Mouse (Mus musculus): ENCODE measurements around the gene Gm45785. TPM values are rescaled to one million over a fixed set of nuclear protein-coding genes. Genes with fewer than 3 reads are reported as not detected.

Gene Gm45785
- polyA plus RNA-seq, 1 experiment: not detected

- WGBS: under 1% methylated on average over 12 of the region's 12 CpGs
- TF ChIP-seq CTCF (IDR thresholded peaks at IDR 0.05; ENCODE audit: insufficient read depth, low read length) (no peak), POLR2A (IDR thresholded peaks at IDR 0.05; ENCODE audit: borderline replicate concordance, extremely low read depth, low read depth, low read length) (no peak)
- DNase-seq: no peak
- Histone ChIP-seq H3K4me3 (replicated peaks; ENCODE audit: extremely low read depth, low read depth, low read length) (peak overlapping the region; percentile 78), H3K4me1 (ENCODE audit: control insufficient read depth, insufficient read depth, low read length) (peaks cover 3% of the 10 kb centered on the region)
These were observed 26.3 kb upstream of the Gm45785 start for GRCm38 (mm10) chr7:140882469-140882803.

DNA sequence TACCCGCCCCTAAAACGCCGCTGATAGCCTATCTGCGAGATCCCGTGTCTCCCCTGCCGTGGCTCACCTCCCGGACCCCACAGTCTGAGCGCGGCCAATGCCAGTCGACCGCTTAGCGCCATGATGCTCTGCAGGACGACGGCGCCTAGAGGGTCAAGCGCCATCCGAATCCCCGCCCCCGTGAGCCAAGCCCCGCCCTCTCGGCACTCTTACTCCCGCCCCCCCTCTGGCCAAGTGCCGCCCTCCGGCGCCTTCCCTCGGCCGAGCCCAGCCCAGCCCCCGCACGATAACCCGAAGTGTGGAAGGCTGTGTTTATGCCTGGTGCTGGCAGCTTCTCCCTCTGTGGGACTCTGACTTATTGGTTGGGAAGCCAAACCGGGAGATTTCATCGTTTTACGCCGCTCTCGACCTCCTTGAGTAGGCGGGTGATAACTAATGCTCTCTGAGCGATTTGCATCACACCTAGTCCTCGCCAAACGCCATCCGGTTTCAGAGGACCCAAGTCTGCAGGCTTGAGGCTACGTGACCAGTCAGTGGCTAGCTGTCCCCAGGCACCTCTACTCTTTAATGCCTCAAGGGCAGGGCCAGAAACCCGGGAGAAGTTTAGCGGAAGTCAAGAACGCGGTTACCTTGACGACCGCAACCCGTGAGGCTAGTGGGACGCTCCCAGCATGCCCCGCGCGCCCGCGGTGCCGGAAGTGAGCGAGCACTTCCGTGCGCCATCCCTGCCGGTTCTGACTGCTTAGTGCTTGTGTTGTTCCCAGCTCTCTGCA, 25.8 kb upstream of the Gm45785 start, which contains the start of the genes Psmd13 and Sirt3:
Gene Psmd13 (plus strand): TSS at position 273 of the 773 bp plus-strand sequence.
Gene Sirt3 (minus strand): TSS at position 614 of the 773 bp plus-strand sequence.
- peak within 1 kb of the TSS; percentile 91 for H3K4me3 ChIP-seq (replicated peaks; ENCODE audit: extremely low read depth, low read depth, low read length)
- TF ChIP-seq POLR2A (IDR thresholded peaks at IDR 0.05; ENCODE audit: borderline replicate concordance, extremely low read depth, low read depth, low read length): peak; percentile 74; the same call in 1 of the 2 replicates
- TF ChIP-seq CTCF (IDR thresholded peaks at IDR 0.05; ENCODE audit: insufficient read depth, low read length): no peak
- peaks cover 3% of the 10 kb centered on the region for H3K4me1 ChIP-seq (ENCODE audit: control insufficient read depth, insufficient read depth, low read length)
- peak; percentile 92 for DNase-seq
- under 1% methylated on average over 59 of the region's 59 CpGs for WGBS

GRCm38 (mm10) chr7:140880865-140881515, 24.9 kb upstream of the Gm45785 start:
- 11% methylated on average over 8 of the region's 8 CpGs for WGBS
- no peak for DNase-seq
- TF ChIP-seq CTCF (IDR thresholded peaks at IDR 0.05; ENCODE audit: insufficient read depth, low read length) (no peak), POLR2A (IDR thresholded peaks at IDR 0.05; ENCODE audit: borderline replicate concordance, extremely low read depth, low read depth, low read length) (no peak)

GRCm38 (mm10) chr7:140880419-140880818, 24.3 kb upstream of the Gm45785 start:
- DNase-seq: no peak
- no peak overlapping the region for H3K4me3 ChIP-seq (replicated peaks; ENCODE audit: extremely low read depth, low read depth, low read length)
- 65% methylated on average over 3 of the region's 3 CpGs for WGBS
- H3K4me1 ChIP-seq (ENCODE audit: control insufficient read depth, insufficient read depth, low read length): peaks cover 3% of the 10 kb centered on the region
- no peak for TF ChIP-seq CTCF (IDR thresholded peaks at IDR 0.05; ENCODE audit: insufficient read depth, low read length)
- TF ChIP-seq POLR2A (IDR thresholded peaks at IDR 0.05; ENCODE audit: borderline replicate concordance, extremely low read depth, low read depth, low read length): no peak

More at GRCm38 (mm10) chr7:140880865-140881515, 24.9 kb upstream of the Gm45785 start:
- Histone ChIP-seq H3K4me1 (ENCODE audit: control insufficient read depth, insufficient read depth, low read length) (peaks cover 3% of the 10 kb centered on the region), H3K4me3 (replicated peaks; ENCODE audit: extremely low read depth, low read depth, low read length) (peak overlapping the region; percentile 44)

- TF ChIP-seq POLR2A (IDR thresholded peaks at IDR 0.05; ENCODE audit: borderline replicate concordance, extremely low read depth, low read depth, low read length) (no peak), CTCF (IDR thresholded peaks at IDR 0.05; ENCODE audit: insufficient read depth, low read length) (no peak)
- H3K4me3 ChIP-seq (replicated peaks; ENCODE audit: extremely low read depth, low read depth, low read length): no peak overlapping the region
- 78% methylated on average over 7 of the region's 7 CpGs for WGBS
- H3K4me1 ChIP-seq (ENCODE audit: control insufficient read depth, insufficient read depth, low read length): peaks cover 3% of the 10 kb centered on the region
- DNase-seq: no peak
These were observed 23.2 kb upstream of the Gm45785 start for GRCm38 (mm10) chr7:140879355-140879754.

DNA sequence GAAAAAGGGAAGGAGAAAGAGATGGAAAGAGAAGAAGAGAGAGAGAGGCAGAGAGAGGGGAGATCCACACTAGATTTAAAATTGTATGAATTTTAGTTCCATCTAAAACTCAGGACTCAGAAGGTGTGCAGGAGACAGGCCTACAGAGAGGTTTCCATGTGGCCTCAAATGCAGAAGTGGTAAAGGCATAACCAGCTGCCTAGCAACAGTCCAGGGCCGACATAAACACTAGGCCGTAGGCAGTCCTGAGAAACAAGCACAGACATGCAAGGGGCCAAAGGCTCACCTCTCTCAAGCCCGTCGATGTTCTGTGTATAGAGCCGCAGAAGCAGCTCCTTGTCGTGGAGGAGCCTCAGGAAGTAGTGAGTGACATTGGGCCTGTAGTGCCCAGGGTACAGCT, 21.2 kb upstream of the Gm45785 start:
- peaks cover 3% of the 10 kb centered on the region for H3K4me1 ChIP-seq (ENCODE audit: control insufficient read depth, insufficient read depth, low read length)
- no peak for DNase-seq
- H3K4me3 ChIP-seq (replicated peaks; ENCODE audit: extremely low read depth, low read depth, low read length): no peak overlapping the region
- TF ChIP-seq POLR2A (IDR thresholded peaks at IDR 0.05; ENCODE audit: borderline replicate concordance, extremely low read depth, low read depth, low read length): no peak
- TF ChIP-seq CTCF (IDR thresholded peaks at IDR 0.05; ENCODE audit: insufficient read depth, low read length): no peak
- WGBS: 79% methylated on average over 6 of the region's 6 CpGs

GRCm38 (mm10) chr7:140874224-140874623, 18.1 kb upstream of the Gm45785 start:
- no peak for DNase-seq
- WGBS: 74% methylated on average over 4 of the region's 4 CpGs
- TF ChIP-seq CTCF (IDR thresholded peaks at IDR 0.05; ENCODE audit: insufficient read depth, low read length) (no peak), POLR2A (IDR thresholded peaks at IDR 0.05; ENCODE audit: borderline replicate concordance, extremely low read depth, low read depth, low read length) (no peak)
- Histone ChIP-seq H3K4me3 (replicated peaks; ENCODE audit: extremely low read depth, low read depth, low read length) (no peak overlapping the region), H3K4me1 (ENCODE audit: control insufficient read depth, insufficient read depth, low read length) (no peaks in the 10 kb centered on the region)

DNA sequence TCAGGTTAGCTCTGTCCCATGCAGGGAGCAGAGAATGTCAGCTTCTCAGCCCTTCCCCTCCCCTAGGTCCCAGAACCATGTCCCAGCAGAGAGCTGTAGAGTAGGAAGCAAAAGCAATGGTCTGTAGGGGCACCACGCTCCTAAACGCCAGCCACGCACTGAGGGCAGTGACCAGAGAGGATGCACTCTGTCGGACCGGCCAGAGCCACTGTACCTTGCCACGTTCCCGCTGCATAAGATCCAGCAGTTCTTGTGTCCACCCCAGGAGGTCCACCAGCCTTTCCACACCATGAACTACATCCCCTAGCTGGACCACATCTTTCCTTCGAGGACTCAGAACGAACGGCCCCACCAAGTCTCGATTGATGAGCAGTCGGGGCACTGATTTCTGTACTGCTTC, 8.6 kb upstream of the Gm45785 start:
- Histone ChIP-seq H3K4me3 (replicated peaks; ENCODE audit: extremely low read depth, low read depth, low read length) (no peak overlapping the region), H3K4me1 (ENCODE audit: control insufficient read depth, insufficient read depth, low read length) (no peaks in the 10 kb centered on the region)
- no peak for DNase-seq
- WGBS: 83% methylated on average over 12 of the region's 12 CpGs
- TF ChIP-seq CTCF (IDR thresholded peaks at IDR 0.05; ENCODE audit: insufficient read depth, low read length) (no peak), POLR2A (IDR thresholded peaks at IDR 0.05; ENCODE audit: borderline replicate concordance, extremely low read depth, low read depth, low read length) (0 out of 2 replicates have a peak, but pooled peaks have one; percentile 8)

GRCm38 (mm10) chr7:140860728-140861127, 4.6 kb upstream of the Gm45785 start:
- no peak overlapping the region for H3K4me3 ChIP-seq (replicated peaks; ENCODE audit: extremely low read depth, low read depth, low read length)
- H3K4me1 ChIP-seq (ENCODE audit: control insufficient read depth, insufficient read depth, low read length): peaks cover 9% of the 10 kb centered on the region
- TF ChIP-seq POLR2A (IDR thresholded peaks at IDR 0.05; ENCODE audit: borderline replicate concordance, extremely low read depth, low read depth, low read length) (no peak), CTCF (IDR thresholded peaks at IDR 0.05; ENCODE audit: insufficient read depth, low read length) (no peak)
- WGBS: 81% methylated on average over 5 of the region's 5 CpGs
- no peak for DNase-seq

Data from lung, adult 2 months (tissue).